15 mouse cellular contexts compared by ENCODE assay signal in the genomic region with DNA sequence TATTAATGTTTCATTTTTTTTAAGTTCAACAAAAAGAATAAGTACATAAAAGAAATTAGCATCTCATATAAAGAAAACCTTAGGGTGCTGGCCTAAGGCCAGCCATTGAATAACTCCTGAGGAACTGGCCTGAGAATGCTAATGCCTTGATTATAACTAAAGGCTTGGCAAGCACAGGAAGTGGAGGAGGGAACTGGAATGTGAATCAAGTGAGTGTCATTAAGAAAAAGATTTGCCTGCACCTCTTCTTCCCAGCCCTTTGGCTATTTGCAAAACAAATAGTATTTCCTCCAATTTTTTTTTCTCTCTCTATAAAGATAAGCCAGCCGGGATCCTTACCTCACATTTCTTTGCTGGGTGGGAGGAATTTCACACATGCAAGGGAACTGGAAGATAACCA.
DNase-seq lines count a peak whose midpoint lies in the region; ATAC-seq and TF ChIP-seq lines count a peak whose summit lies in the region.
"Had no signal": no experiment of that assay in that cellular context is flagged by ENCODE, and none has a peak within 500 bp of the region (broad histone marks: within the 10 kb centered on the region; RNA-seq: fewer than 3 reads in every experiment).

No protein-coding gene starts in this region.

- no peak overlapping the region for H3K4me3 ChIP-seq in heart, embryonic 10.5 days
- no peak overlapping the region for H3K4me3 ChIP-seq in lung, embryonic 14.5 days (ENCODE audit: low read depth, low read length)
- H3K4me3 ChIP-seq in kidney, postnatal 0 days (replicated peaks; ENCODE audit: low read depth, low read length), result no peak overlapping the region
- H3K4me3 ChIP-seq: hindbrain, embryonic 13.5 days; liver, embryonic 15.5 days had no signal

- H3K27me3 ChIP-seq in heart, embryonic 10.5 days (ENCODE audit: insufficient read depth, poor library complexity, severe bottlenecking), result no peaks in the 10 kb centered on the region
- H3K27me3 ChIP-seq in lung, embryonic 14.5 days (ENCODE audit: insufficient read depth, low read length), result no peaks in the 10 kb centered on the region
- H3K27me3 ChIP-seq in Patski, result no peaks in the 10 kb centered on the region
- no peaks in the 10 kb centered on the region for H3K27me3 ChIP-seq in kidney, postnatal 0 days (ENCODE audit: insufficient read depth, low read length)
- H3K27me3 ChIP-seq: hindbrain, embryonic 13.5 days; liver, embryonic 15.5 days had no signal

- no peak for ATAC-seq in lung, embryonic 14.5 days (ENCODE audit: insufficient read depth)
- ATAC-seq in Patski, result peak; percentile 44
- no peak for ATAC-seq in kidney, postnatal 0 days (replicated peaks; ENCODE audit: low FRiP score, low read depth)

- TF ChIP-seq CTCF in lung, embryonic 14.5 days (IDR thresholded peaks at IDR 0.05; ENCODE audit: low read depth), result no peak
- no peak for TF ChIP-seq CTCF in Patski (IDR thresholded peaks at IDR 0.05)
- TF ChIP-seq CTCF in kidney, postnatal 0 days (IDR thresholded peaks at IDR 0.05; ENCODE audit: low read depth), result no peak

- in situ Hi-C loops in Patski (cut with MboI; ENCODE audit: low pct_unique_long_range_greater_than_20kb), result no loop called here

- POLR2A ChIA-PET in Patski (lab: Charles Lee), result no interaction called here

- H3K36me3 ChIP-seq in heart, embryonic 10.5 days, result peaks cover 4% of the 10 kb centered on the region; the same call in 1 of the 2 replicates
- H3K36me3 ChIP-seq in lung, embryonic 14.5 days (ENCODE audit: insufficient read depth), result 0 out of 2 replicates have a peak, but pooled peaks cover 2% of the 10 kb centered on the region
- 0 out of 2 replicates have a peak, but pooled peaks cover 3% of the 10 kb centered on the region for H3K36me3 ChIP-seq in kidney, postnatal 0 days (ENCODE audit: insufficient read depth, low read length)
- H3K36me3 ChIP-seq: hindbrain, embryonic 13.5 days; liver, embryonic 15.5 days had no signal

- H3K4me2 ChIP-seq in lung, embryonic 14.5 days, result no peak overlapping the region
- H3K4me2 ChIP-seq in kidney, postnatal 0 days (ENCODE audit: low read length), result no peak overlapping the region
- H3K4me2 ChIP-seq: hindbrain, embryonic 13.5 days; liver, embryonic 15.5 days; midbrain, embryonic 11.5 days had no signal

- 3% methylated on average over 1 of the region's 1 CpGs for WGBS in heart, embryonic 10.5 days
- WGBS in lung, embryonic 14.5 days, result 7% methylated on average over 1 of the region's 1 CpGs
- WGBS in kidney, postnatal 0 days, result 12% methylated on average over 1 of the region's 1 CpGs

- H3K9me3 ChIP-seq in heart, embryonic 10.5 days, result no peaks in the 10 kb centered on the region
- H3K9me3 ChIP-seq in lung, embryonic 14.5 days (ENCODE audit: low read depth, low read length), result no peaks in the 10 kb centered on the region
- H3K9me3 ChIP-seq in kidney, postnatal 0 days (replicated peaks; ENCODE audit: low read length), result no peaks in the 10 kb centered on the region
- H3K9me3 ChIP-seq: hindbrain, embryonic 13.5 days; liver, embryonic 15.5 days had no signal

- peaks cover 31% of the 10 kb centered on the region for H3K4me1 ChIP-seq in heart, embryonic 10.5 days
- H3K4me1 ChIP-seq in lung, embryonic 14.5 days (ENCODE audit: insufficient read depth), result peaks cover 14% of the 10 kb centered on the region
- H3K4me1 ChIP-seq in kidney, postnatal 0 days (replicated peaks; ENCODE audit: insufficient read depth, low read length), result peaks cover 4% of the 10 kb centered on the region

- H3K9ac ChIP-seq in lung, embryonic 14.5 days, result no peak overlapping the region
- no peak overlapping the region for H3K9ac ChIP-seq in kidney, postnatal 0 days (ENCODE audit: low read depth, low read length)
- H3K9ac ChIP-seq: hindbrain, embryonic 13.5 days; liver, embryonic 15.5 days had no signal

- H3K27ac ChIP-seq in heart, embryonic 10.5 days, result no peak overlapping the region
- H3K27ac ChIP-seq in lung, embryonic 14.5 days (ENCODE audit: low read depth), result 0 out of 2 replicates have a peak overlapping the region, but pooled peaks have one; percentile 33
- no peak overlapping the region for H3K27ac ChIP-seq in kidney, postnatal 0 days
- H3K27ac ChIP-seq: hindbrain, embryonic 13.5 days had no signal

- DNase-seq in heart, adult 9 months (ENCODE audit: low spot score in 2 of 2), result peak; percentile 23 to 44
- no peak for DNase-seq in heart, embryonic 10.5 days (ENCODE audit: low spot score)
- peak; percentile 68 for DNase-seq in lung, embryonic 14.5 days
- DNase-seq in lung, postnatal 14 days, result no peak
- no peak for DNase-seq in Patski (ENCODE audit: low read depth, low spot score)
- peak; percentile 75 for DNase-seq in kidney, postnatal 0 days (ENCODE audit: low spot score)
- no peak for DNase-seq in natural killer cell, adult 2 months (ENCODE audit: low spot score in 2 of 2)
- DNase-seq in ovary, adult 18-20 months (ENCODE audit: low spot score), result no peak
- DNase-seq: cerebellum, adult 2 months; gastrocnemius, postnatal 36 days; right cerebral cortex, postnatal 4 days; thymus, postnatal 14 days had no signal

- CTCF ChIA-PET in Patski (lab: Charles Lee), result no interaction called here

Comparison
In these comparisons a context has a peak if more than half of its experiments do, and no peak if none do; other contexts are left out.
1. DNase-seq: peak in heart, adult 9 months (2 of 2), lung, embryonic 14.5 days (single experiment) and kidney, postnatal 0 days (single experiment); none in heart, embryonic 10.5 days (single experiment), lung, postnatal 14 days (single experiment), Patski (single experiment), natural killer cell, adult 2 months (0 of 2) and ovary, adult 18-20 months (single experiment).